Mouse (Mus musculus) layer of hippocampus, postnatal 10 days (tissue): ENCODE data around the gene Ckm. TPM values are rescaled to one million over a fixed set of nuclear protein-coding genes. Genes with fewer than 3 reads are reported as not detected.

ENCODE experiments used
- DNase-seq, 2 experiments: peaks; one replicate each; pipeline ENCODE4 v3.0.0; 2021; ENCODE audit warnings: low spot score in 2 of 2
- total RNA-seq, 2 experiments: library from RNA; stranded (reverse); gene quantifications; 2 replicates each; pipeline ENCODE4 v1.2.3; 2021

Gene Ckm
- total RNA-seq, 2 experiments from 2014 or later: 0.27 TPM; not detected in 1

GRCm38 (mm10) chr7:19429726-19430125 is 25.1 kb downstream of the Ckm start:
- no peak for DNase-seq

GRCm38 (mm10) chr7:19430402-19430801 is 25.8 kb downstream of the Ckm start:
- DNase-seq: no peak

GRCm38 (mm10) chr7:19432475-19432874 is 27.9 kb downstream of the Ckm start:
- DNase-seq: no peak

- no peak for DNase-seq
Observed at GRCm38 (mm10) chr7:19436276-19436675, 31.7 kb downstream of the Ckm start.

- DNase-seq: no peak
Observed at GRCm38 (mm10) chr7:19437048-19437447, 32.5 kb downstream of the Ckm start.

- DNase-seq: no peak
Observed at GRCm38 (mm10) chr7:19441448-19442091, 37.0 kb downstream of the Ckm start.

DNA sequence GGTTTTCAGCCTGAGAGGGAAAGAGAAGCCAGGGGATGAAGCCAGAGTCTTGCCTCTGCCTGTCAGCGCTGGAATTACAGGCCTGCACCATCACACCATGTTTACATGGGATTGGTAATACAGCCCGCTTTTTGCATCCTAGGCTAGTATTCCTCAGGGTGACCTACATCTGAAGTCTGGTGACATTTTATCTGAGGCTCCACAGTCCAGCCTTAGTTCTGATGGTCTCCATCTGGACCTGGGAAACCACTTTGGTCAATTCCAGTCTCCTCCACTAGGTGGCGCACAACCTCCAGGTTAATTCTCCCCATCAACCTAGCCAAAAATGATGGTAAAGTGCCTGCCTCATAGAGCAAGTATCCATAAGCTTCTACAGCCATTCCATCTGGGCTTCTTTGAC is 38.8 kb downstream of the Ckm start:
- peak; percentile 93 to 95 for DNase-seq

DNA sequence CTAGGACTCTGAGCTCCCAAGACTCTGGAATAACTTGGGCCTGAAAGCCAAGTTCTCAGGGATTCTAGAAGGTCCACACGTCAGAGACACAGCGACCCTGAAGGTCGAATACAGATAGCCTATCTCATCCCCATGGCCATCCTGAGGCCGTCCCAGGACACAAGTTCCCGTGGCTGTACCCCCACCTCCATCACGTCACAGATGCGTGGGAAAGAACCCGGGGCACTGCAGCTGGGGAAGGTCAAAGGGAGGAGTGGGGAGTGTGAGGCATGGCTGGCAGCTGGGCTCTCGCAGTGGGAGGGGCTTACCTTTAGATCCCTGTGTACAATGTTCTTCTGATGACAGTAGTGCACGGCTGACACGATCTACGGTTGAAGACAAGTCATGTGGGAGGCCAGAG is 40.2 kb downstream of the Ckm start:
- no peak for DNase-seq

DNA sequence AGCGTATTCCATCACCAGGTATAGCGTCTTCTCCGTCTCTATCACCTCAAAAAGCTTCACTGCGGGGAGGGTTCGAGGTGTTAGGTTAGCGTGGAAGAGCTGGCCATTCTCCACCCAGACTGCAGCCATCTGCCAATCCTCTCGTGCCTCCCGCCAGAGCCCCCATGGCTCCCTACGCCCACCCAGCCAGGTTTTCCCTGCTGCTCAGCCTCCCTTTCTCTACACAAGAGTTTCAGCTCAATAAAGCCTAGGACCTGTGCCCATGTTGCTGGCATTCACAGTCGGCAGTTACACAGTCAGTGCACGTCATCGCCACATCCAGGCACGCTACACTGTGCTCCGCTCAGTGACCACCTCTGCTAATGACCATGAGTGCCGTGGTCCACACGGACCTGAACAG is 43.1 kb downstream of the Ckm start:
- DNase-seq: peak; percentile 58 to 78

GRCm38 (mm10) chr7:19449165-19449564 is 44.6 kb downstream of the Ckm start:
- no peak for DNase-seq

DNA sequence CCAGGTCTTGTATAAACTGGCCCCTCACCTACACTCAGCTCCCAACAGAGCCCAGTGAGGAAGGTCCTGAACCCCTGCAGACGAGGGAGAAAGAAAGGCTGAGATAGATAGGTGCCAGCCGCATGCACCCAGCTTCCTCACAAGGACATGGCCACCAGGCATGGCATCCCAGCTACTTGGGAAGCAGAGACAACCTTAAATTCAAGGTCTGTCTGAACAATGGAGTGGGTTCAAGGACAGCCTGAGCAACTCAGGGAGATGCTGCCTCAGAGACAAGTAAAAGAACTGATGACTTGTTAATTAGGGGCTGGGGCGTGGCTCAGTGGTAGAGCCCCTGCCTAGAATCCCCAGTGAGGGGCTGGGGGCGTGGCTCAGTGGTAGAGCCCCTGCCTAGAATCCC is 50.6 kb downstream of the Ckm start:
- no peak for DNase-seq

- DNase-seq: no peak
Observed at GRCm38 (mm10) chr7:19455819-19456495, 51.4 kb downstream of the Ckm start.

- DNase-seq: no peak
Observed at GRCm38 (mm10) chr7:19456628-19457027, 52.1 kb downstream of the Ckm start.

- no peak for DNase-seq
Observed at GRCm38 (mm10) chr7:19457414-19458071, 53.0 kb downstream of the Ckm start.

DNA sequence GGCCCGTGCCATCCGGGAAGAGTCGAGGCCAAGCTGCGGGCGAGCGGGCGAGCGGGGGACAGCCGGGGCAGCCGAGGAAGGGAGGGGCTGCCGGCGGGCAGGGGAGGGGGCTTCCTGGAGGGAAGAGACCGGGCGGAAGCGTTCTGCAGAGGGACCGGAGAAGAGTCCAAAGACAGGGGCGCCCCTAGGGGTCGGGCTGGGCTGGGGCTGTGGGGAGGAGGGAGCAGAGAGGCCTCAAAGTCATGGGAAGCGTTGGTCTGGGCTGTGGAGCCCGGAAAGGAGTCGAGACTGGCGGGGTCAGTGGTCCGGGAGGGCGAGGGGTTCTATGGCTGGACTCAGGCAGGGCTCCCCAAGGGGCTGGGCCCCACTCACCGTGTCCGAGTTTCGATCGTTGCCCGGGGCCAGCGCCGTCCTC is 53.5 kb downstream of the Ckm start:
- peak; percentile 73 to 75 for DNase-seq

DNA sequence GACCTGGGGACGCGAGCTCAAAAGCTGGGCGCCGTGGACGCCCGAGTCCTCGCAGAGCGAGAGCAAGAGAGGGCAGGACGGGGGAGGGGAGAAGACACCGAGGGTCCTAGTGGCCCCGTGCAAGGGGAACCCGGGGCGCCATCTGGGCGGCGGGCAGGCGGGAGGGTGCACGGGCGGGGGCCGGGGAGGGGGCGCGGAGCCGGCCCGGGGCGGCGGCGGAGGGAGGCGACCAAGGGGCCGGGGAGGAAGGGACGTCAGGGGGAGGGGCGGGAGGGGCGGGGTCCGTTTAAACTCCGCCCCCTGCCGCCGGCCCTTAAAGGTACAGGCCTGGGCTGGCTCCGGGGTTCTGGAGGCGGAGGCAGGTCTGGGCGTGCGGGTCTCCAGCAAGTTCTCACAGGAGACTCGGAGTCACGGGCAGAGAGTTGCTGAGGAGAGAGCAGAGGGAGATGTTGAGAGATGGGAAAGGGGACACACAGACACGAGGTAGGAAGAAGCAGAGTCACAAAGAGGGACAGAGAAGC is 54.1 kb downstream of the Ckm start, which contains the start of gene Mark4:
TSS of gene Mark4 (minus strand) at position 231 of the 521 bp plus-strand sequence.
- DNase-seq: peak; percentile 75 to 83

DNA sequence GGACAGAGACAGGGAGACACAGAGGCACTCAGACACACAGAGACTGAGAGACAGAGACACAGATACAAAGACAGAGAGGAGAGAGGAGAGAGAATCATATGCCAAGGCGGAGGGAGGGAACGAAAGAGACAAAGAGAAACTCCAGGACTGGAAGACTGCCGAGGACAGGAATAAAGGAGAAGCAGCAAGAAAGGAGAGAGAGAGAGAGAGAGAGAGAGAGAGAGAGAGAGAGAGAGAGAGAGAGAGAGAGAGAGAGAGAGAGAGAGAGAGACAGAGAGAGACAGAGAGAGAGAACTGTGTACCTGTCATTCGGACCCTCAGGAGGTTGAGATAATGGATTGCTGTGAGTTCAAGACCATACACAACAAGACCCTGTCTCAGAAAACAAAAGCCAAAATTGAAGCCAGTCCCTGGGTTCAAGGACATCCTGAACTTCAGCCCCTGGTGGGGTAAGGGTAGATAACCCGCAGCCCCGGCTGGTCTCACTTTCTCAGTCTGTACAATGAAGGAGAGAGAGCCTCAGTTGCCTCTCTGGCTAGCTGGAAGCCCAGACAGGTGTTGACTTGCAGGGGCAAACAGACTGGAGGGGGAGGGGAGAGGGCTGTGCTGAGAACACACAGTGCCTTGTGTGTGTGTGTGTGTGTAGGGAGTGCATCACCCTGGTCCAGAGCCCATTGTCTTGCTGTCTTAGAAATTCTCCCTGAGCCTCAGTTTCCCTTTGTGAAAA is 54.7 kb downstream of the Ckm start:
- no peak for DNase-seq

DNA sequence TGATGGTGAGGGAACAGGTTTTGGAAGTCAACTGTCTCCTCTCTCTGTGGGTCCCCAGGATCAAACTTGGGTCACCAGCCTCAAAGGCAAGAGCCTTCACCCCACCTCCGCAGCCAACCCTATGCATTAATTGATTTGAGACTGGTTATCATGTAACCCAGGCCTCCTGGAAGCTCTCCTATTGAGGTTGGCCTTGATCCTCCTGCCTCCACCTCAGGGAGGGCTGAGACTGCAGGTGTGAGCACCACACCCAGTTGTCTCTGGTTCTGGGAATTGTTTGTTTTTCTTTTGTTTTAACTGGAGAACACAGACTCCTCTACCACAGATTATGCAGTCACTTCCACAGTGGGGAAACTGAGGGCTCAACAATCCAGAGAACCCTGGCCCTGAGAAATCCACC is 55.9 kb downstream of the Ckm start:
- no peak for DNase-seq

GRCm38 (mm10) chr7:19461488-19461887 is 56.9 kb downstream of the Ckm start:
- DNase-seq: peak; percentile 92 to 93

DNA sequence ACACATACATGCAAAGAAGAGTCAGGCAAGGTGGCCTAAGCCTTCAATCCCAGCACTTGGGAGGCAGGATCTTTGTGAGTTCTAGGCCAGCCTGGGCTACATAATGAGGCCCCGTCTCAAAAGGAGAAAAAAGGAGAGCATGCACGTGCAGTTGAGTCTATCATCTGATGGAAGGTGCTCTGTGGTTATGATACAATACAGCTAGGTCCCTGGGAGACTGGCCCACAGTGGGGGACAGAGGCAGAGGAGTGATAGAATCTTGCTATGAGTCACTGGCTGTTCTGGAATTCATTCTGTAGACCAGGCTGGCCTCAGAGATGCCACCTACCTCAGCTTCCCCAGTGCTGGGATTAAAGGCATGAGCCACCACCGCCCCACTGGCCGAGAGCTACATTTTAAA is 57.9 kb downstream of the Ckm start:
- no peak for DNase-seq

GRCm38 (mm10) chr7:19462884-19463381 is 58.4 kb downstream of the Ckm start, which contains the start of gene Exoc3l2:
TSS of gene Exoc3l2 (plus strand) at chr7:19463331.
- DNase-seq: no peak
